Mouse (Mus musculus) myocyte (in vitro differentiated cells): Measurements from ENCODE around the gene Fbxo47. TPM values are rescaled to one million over a fixed set of nuclear protein-coding genes. Genes with fewer than 3 reads are reported as not detected.

Experiments
- H3K27me3 ChIP-seq: one replicate; pipeline ENCODE4 v1.6.1; 2011; ENCODE audit not compliant: control insufficient read depth, insufficient read depth, insufficient read length
- H3K36me3 ChIP-seq: one replicate; pipeline ENCODE4 v1.6.1; 2011; ENCODE audit not compliant: control insufficient read depth, insufficient read depth
- H3K4me2 ChIP-seq: one replicate; pipeline ENCODE4 v1.6.1; 2011; ENCODE audit warnings: low read depth, control low read depth
- H3K4me3 ChIP-seq: one replicate; pipeline ENCODE4 v1.5.1; 2011; ENCODE audit warnings: mild to moderate bottlenecking, control low read depth, moderate library complexity
- H3K79me2 ChIP-seq: one replicate; pipeline ENCODE4 v1.6.1; 2011; ENCODE audit not compliant: control insufficient read depth, insufficient read depth
- H3ac ChIP-seq: one replicate; pipeline ENCODE4 v1.6.1; 2011; ENCODE audit not compliant: control insufficient read depth, insufficient read length
- CEBPB ChIP-seq: IDR thresholded peaks from 2 replicates; pipeline ENCODE4 v1.6.1; 2011; ENCODE audit warnings: mild to moderate bottlenecking, moderate library complexity; ENCODE audit not compliant: poor library complexity, insufficient read depth, severe bottlenecking
- E2F4 ChIP-seq: IDR thresholded peaks from one replicate; pipeline ENCODE4 v1.6.1; 2011; ENCODE audit warnings: mild to moderate bottlenecking, control low read depth, moderate library complexity; ENCODE audit not compliant: insufficient read depth
- MAX ChIP-seq: IDR thresholded peaks from one replicate; pipeline ENCODE4 v1.6.1; 2011; ENCODE audit warnings: low read depth, mild to moderate bottlenecking, control low read depth
- MYOD1 ChIP-seq, 3 experiments: IDR thresholded peaks; one replicate each; pipeline ENCODE4 v1.6.1; 2011; ENCODE audit warnings: control low read depth in 2 of 3, low read depth in 2 of 3, mild to moderate bottlenecking in 2 of 3, moderate library complexity in 1 of 3; ENCODE audit not compliant: insufficient read length in 2 of 3, control insufficient read depth in 1 of 3
- MYOG ChIP-seq, 3 experiments: IDR thresholded peaks; one replicate each; pipeline ENCODE4 v1.6.1; 2011; ENCODE audit warnings: control low read depth in 2 of 3, low read depth in 2 of 3, mild to moderate bottlenecking in 2 of 3; ENCODE audit not compliant: insufficient read length in 2 of 3, control insufficient read depth in 1 of 3, insufficient read depth in 1 of 3
- POLR2A ChIP-seq: IDR thresholded peaks from one replicate; pipeline ENCODE4 v1.6.1; 2011; ENCODE audit warnings: low read depth, mild to moderate bottlenecking, control low read depth, moderate library complexity; ENCODE audit not compliant: insufficient read length
- POLR2AphosphoS2 ChIP-seq: IDR thresholded peaks from one replicate; pipeline ENCODE4 v1.6.1; 2011; ENCODE audit warnings: low read depth, control low read depth; ENCODE audit not compliant: insufficient read length
- REST ChIP-seq: IDR thresholded peaks from one replicate; pipeline ENCODE4 v1.6.1; 2011; ENCODE audit warnings: mild to moderate bottlenecking, control low read depth, moderate library complexity; ENCODE audit not compliant: insufficient read depth, insufficient read length
- SRF ChIP-seq: IDR thresholded peaks from one replicate; pipeline ENCODE4 v1.6.1; 2011; ENCODE audit warnings: low read depth; ENCODE audit not compliant: control insufficient read depth, insufficient read length
- TCF12 ChIP-seq: IDR thresholded peaks from one replicate; pipeline ENCODE4 v1.6.1; 2011; ENCODE audit warnings: mild to moderate bottlenecking, control low read depth; ENCODE audit not compliant: poor library complexity, insufficient read depth, severe bottlenecking
- TCF3 ChIP-seq: IDR thresholded peaks from one replicate; pipeline ENCODE4 v1.6.1; 2011; ENCODE audit warnings: low read depth, control low read depth; ENCODE audit not compliant: insufficient read length
- USF1 ChIP-seq: IDR thresholded peaks from one replicate; pipeline ENCODE4 v1.6.1; 2011; ENCODE audit warnings: low read depth, mild to moderate bottlenecking, control low read depth, moderate library complexity
- polyA plus RNA-seq: library from polyadenylated mRNA; unstranded; fragments of >200 nt; fragmentation: generic; extraction: Trizol; gene quantifications from one replicate; pipeline ENCODE4 v1.2.1, GENCODE M21; 2012; ENCODE audit warnings: missing spikeins

Fbxo47 gene
- polyA plus RNA-seq, 1 experiment = 0.32 TPM

DNA sequence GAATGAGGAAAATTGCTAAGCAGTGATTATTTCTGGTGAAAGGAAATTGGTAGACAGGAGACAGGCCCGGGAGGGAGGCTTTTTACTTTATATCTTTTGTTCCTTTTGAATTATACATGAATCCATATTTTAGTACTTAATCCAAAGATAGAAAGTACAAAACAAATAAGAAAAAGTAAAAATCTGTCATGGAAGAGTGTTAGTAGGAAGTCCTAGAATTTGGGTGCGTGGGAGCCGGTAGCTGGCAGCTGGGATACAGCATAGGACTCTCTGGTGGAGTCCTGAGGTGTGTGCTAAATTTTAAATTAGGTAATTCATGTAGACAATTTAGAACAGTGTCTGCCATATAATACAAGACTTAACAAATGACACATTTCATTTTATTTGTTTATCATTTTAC is 16.4 kb downstream of the Fbxo47 start:
- TF ChIP-seq SRF (no peak), MAX (no peak), USF1 (no peak), TCF12 (no peak), TCF3 (no peak), REST (no peak), MYOD1 (IDR thresholded peaks at IDR 0.05; ENCODE audit: control insufficient read depth in 1 of 3, insufficient read length in 2 of 3, low read depth in 2 of 3) (no peak)
- no peaks in the 10 kb centered on the region for H3K27me3 ChIP-seq
- H3K4me2 ChIP-seq = no peak overlapping the region
- H3K36me3 ChIP-seq = no peaks in the 10 kb centered on the region
- no peaks in the 10 kb centered on the region for H3K79me2 ChIP-seq
- H3K4me3 ChIP-seq = no peak overlapping the region
- no peak overlapping the region for H3ac ChIP-seq

GRCm38 (mm10) chr11:97866091-97866888 is 17.7 kb downstream of the Fbxo47 start:
- Histone ChIP-seq H3ac (no peak overlapping the region), H3K4me3 (no peak overlapping the region), H3K79me2 (no peaks in the 10 kb centered on the region), H3K27me3 (no peaks in the 10 kb centered on the region), H3K4me2 (no peak overlapping the region), H3K36me3 (no peaks in the 10 kb centered on the region)
- TF ChIP-seq USF1 (no peak), E2F4 (no peak), MAX (no peak), REST (no peak), CEBPB (no peak), TCF3 (no peak), MYOD1 (IDR thresholded peaks at IDR 0.05; ENCODE audit: control insufficient read depth in 1 of 3, insufficient read length in 2 of 3, low read depth in 2 of 3) (no peak), POLR2AphosphoS2 (no peak), POLR2A (no peak), MYOG (IDR thresholded peaks at IDR 0.05; ENCODE audit: control insufficient read depth in 1 of 3, insufficient read depth in 1 of 3, insufficient read length in 2 of 3, low read depth in 2 of 3) (no peak), TCF12 (no peak), SRF (no peak)

DNA sequence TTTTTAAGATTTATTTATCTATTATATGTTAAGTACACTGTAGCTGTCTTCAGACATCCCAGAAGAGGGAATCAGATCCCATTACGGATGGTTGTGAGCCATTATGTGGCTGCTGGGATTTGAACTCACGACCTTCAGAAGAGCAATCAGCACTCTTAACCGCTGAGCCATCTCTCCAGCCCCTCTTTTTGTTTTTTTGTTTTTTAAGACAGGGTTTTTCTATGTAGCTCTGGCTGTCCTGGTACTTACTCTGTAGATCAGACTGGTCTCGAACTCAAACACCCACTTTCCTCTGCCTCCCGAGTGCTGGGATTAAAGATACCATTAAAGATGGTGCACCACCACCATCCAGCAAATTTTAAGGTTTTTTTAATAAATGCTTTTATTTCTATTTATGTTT is 18.5 kb downstream of the Fbxo47 start:
- H3K4me2 ChIP-seq = no peak overlapping the region
- H3K4me3 ChIP-seq = no peak overlapping the region
- no peak for TF ChIP-seq CEBPB
- TF ChIP-seq TCF3 = no peak
- no peak for TF ChIP-seq POLR2AphosphoS2
- no peak for TF ChIP-seq MYOD1 (IDR thresholded peaks at IDR 0.05; ENCODE audit: control insufficient read depth in 1 of 3, insufficient read length in 2 of 3, low read depth in 2 of 3)
- TF ChIP-seq REST = no peak
- TF ChIP-seq TCF12 = no peak
- TF ChIP-seq SRF = no peak
- no peak for TF ChIP-seq POLR2A
- no peak for TF ChIP-seq MAX
- no peak for TF ChIP-seq MYOG (IDR thresholded peaks at IDR 0.05; ENCODE audit: control insufficient read depth in 1 of 3, insufficient read depth in 1 of 3, insufficient read length in 2 of 3, low read depth in 2 of 3)
- TF ChIP-seq E2F4 = no peak
- TF ChIP-seq USF1 = no peak
- H3K27me3 ChIP-seq = no peaks in the 10 kb centered on the region
- H3ac ChIP-seq = no peak overlapping the region
- no peaks in the 10 kb centered on the region for H3K79me2 ChIP-seq
- no peaks in the 10 kb centered on the region for H3K36me3 ChIP-seq

DNA sequence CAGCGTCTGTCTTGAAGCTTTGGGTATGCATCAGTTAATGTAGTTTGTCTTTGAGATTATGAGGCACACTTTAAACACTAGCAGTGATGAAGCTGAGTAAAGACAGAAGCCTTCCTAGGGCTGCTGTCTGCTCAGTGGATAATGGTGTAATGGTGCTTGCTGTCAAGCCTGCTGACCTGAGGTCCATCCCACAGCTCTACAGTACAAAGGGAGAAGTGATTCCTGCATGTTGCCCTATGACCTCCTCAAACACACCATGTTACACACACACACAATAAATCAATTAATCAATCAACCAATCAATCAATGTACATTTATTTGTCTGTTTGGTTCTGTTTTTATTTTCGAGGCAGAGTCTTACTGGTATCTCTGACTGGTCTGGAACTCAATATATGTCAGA is 21.8 kb downstream of the Fbxo47 start:
- TF ChIP-seq MYOG (IDR thresholded peaks at IDR 0.05; ENCODE audit: control insufficient read depth in 1 of 3, insufficient read depth in 1 of 3, insufficient read length in 2 of 3, low read depth in 2 of 3) (no peak), MAX (no peak), USF1 (no peak), SRF (no peak), POLR2AphosphoS2 (no peak), CEBPB (no peak), MYOD1 (IDR thresholded peaks at IDR 0.05; ENCODE audit: control insufficient read depth in 1 of 3, insufficient read length in 2 of 3, low read depth in 2 of 3) (no peak), TCF12 (no peak), REST (no peak), TCF3 (no peak), POLR2A (no peak), E2F4 (no peak)
- Histone ChIP-seq H3K36me3 (no peaks in the 10 kb centered on the region), H3ac (no peak overlapping the region)

DNA sequence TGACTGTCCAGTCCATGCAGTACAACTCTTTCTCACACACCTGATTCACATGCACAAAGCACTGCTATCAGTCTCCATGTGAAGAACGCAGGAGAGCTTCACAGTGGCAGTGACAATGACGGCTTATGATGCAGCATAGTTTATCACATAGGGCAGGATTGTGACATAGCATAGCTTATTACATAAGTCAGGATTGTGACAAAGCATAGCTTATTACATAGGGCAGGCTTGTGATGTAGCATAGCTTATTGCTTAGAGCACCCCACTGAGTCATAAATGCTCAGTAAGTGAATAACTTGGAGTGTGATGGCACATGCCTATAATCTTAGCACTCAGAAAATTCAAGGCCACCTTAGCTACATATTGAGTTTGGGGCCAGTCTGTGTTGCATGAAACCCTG is 28.5 kb downstream of the Fbxo47 start:
- Histone ChIP-seq H3K4me3 (no peak overlapping the region), H3K4me2 (no peak overlapping the region), H3ac (no peak overlapping the region), H3K36me3 (no peaks in the 10 kb centered on the region), H3K27me3 (no peaks in the 10 kb centered on the region), H3K79me2 (no peaks in the 10 kb centered on the region)
- TF ChIP-seq REST (no peak), CEBPB (no peak), USF1 (no peak), MYOD1 (IDR thresholded peaks at IDR 0.05; ENCODE audit: control insufficient read depth in 1 of 3, insufficient read length in 2 of 3, low read depth in 2 of 3) (no peak), TCF3 (no peak), E2F4 (no peak), MAX (no peak), TCF12 (no peak)

More for the DNA sequence above, 21.8 kb downstream of the Fbxo47 start:
- H3K79me2 ChIP-seq = no peaks in the 10 kb centered on the region
- no peak overlapping the region for H3K4me2 ChIP-seq
- no peaks in the 10 kb centered on the region for H3K27me3 ChIP-seq
- H3K4me3 ChIP-seq = no peak overlapping the region
